Mouse (Mus musculus) CH12.LX (cell line): ENCODE measurements at regions not wholly inside any gene's neighbourhood (a gene's known extent, or its start where the extent isn't known, plus 50 kb on each side); places are given as distances from the start of the nearest gene placed in this dataset.

Source experiments
- DNase-seq: peaks from one replicate; pipeline ENCODE4 v3.0.0-alpha.2; 2013; ENCODE audit errors: extremely low read depth
- H3K27ac ChIP-seq: 2 replicates; pipeline ENCODE4 v1.5.1; 2012; ENCODE audit warnings: low read depth, mild to moderate bottlenecking, control low read depth, moderate library complexity; ENCODE audit not compliant: insufficient read depth
- H3K27me3 ChIP-seq: replicated peaks from 2 replicates; pipeline ENCODE3; 2012; ENCODE audit warnings: inconsistent platforms
- H3K36me3 ChIP-seq, 2 experiments: replicated peaks in 1 of 2; 2 replicates each; pipeline versions ENCODE3 to v1.6.1; 2012; ENCODE audit warnings: inconsistent platforms in 1 of 2, low read length in 1 of 2, mild to moderate bottlenecking in 1 of 2, mixed read lengths in 1 of 2, moderate library complexity in 1 of 2; ENCODE audit not compliant: control insufficient read depth in 1 of 2, insufficient read depth in 1 of 2
- H3K4me1 ChIP-seq, 2 experiments: 2 replicates each; pipeline ENCODE4 v1.6.1; 2012; ENCODE audit warnings: inconsistent platforms in 1 of 2, moderate library complexity in 1 of 2; ENCODE audit not compliant: insufficient read depth in 2 of 2, control insufficient read depth in 1 of 2
- H3K4me2 ChIP-seq: 2 replicates; pipeline ENCODE4 v1.6.1; 2012; ENCODE audit warnings: low read depth, mild to moderate bottlenecking, control low read depth; ENCODE audit not compliant: poor library complexity, insufficient read depth, severe bottlenecking
- H3K4me3 ChIP-seq, 3 experiments: fragments of 150-350 bp in 1 of 3; sonication (generic) in 1 of 3; replicated peaks in 1 of 3; 2 replicates each; pipeline versions ENCODE3 to v1.5.1; 2011 to 2012; ENCODE audit warnings: low read depth in 2 of 3, low read length in 2 of 3, mild to moderate bottlenecking in 2 of 3, moderate library complexity in 2 of 3, control low read depth in 1 of 3, improper control_type of control experiment in 1 of 3, inconsistent platforms in 1 of 3, mixed read lengths in 1 of 3; ENCODE audit not compliant: poor library complexity in 1 of 3
- H3K79me2 ChIP-seq: replicated peaks from 2 replicates; pipeline ENCODE4 v1.6.1; 2012; ENCODE audit warnings: mild to moderate bottlenecking, moderate library complexity; ENCODE audit not compliant: control insufficient read depth, poor library complexity, insufficient read depth, severe bottlenecking; ENCODE audit errors: extremely low read depth
- H3K9ac ChIP-seq: 2 replicates; pipeline ENCODE4 v1.6.1; 2012; ENCODE audit warnings: low read depth, mild to moderate bottlenecking, control low read depth, moderate library complexity; ENCODE audit not compliant: insufficient read depth
- H3K9me3 ChIP-seq: replicated peaks from 2 replicates; pipeline ENCODE3; 2012; ENCODE audit warnings: low read length, inconsistent platforms, mixed read lengths
- CHD1 ChIP-seq: IDR thresholded peaks from 2 replicates; pipeline ENCODE4 v1.6.1; 2012; ENCODE audit warnings: low read depth, low read length, improper control_type of control experiment, inconsistent platforms
- CTCF ChIP-seq, 2 experiments: IDR thresholded peaks in 1 of 2; conservative IDR thresholded peaks in 1 of 2; 2 replicates each; pipeline ENCODE4 v1.5.1; 2011 to 2012; ENCODE audit warnings: low read depth in 2 of 2, low read length in 2 of 2, improper control_type of control experiment in 1 of 2, inconsistent platforms in 1 of 2, mild to moderate bottlenecking in 1 of 2, moderate library complexity in 1 of 2
- E2F4 ChIP-seq: IDR thresholded peaks from 2 replicates; pipeline ENCODE4 v1.6.1; 2011; ENCODE audit warnings: low read depth, low read length, improper control_type of control experiment; ENCODE audit not compliant: insufficient replicate concordance
- ELF1 ChIP-seq: IDR thresholded peaks from 2 replicates; pipeline ENCODE4 v1.6.1; 2014; ENCODE audit warnings: low read depth, mild to moderate bottlenecking, inconsistent platforms, low read length, improper control_type of control experiment
- ETS1 ChIP-seq: conservative IDR thresholded peaks from 2 replicates; pipeline ENCODE4 v1.6.1; 2012; ENCODE audit warnings: low read depth, mild to moderate bottlenecking, inconsistent platforms, low read length, improper control_type of control experiment, moderate library complexity
- GABPA ChIP-seq: IDR thresholded peaks from 2 replicates; pipeline ENCODE4 v1.6.1; 2012; ENCODE audit warnings: low read depth, low read length, improper control_type of control experiment, inconsistent platforms; ENCODE audit not compliant: insufficient replicate concordance
- HCFC1 ChIP-seq: IDR thresholded peaks from 2 replicates; pipeline ENCODE4 v1.6.1; 2012; ENCODE audit warnings: low read depth, mild to moderate bottlenecking, inconsistent platforms, low read length, improper control_type of control experiment
- IRF4 ChIP-seq: IDR thresholded peaks from 2 replicates; pipeline ENCODE4 v1.6.1; 2014; ENCODE audit warnings: low read depth, mild to moderate bottlenecking, inconsistent platforms, low read length, improper control_type of control experiment
- JUND ChIP-seq: conservative IDR thresholded peaks from 2 replicates; pipeline ENCODE4 v1.6.1; 2011; ENCODE audit warnings: low read depth, low read length, improper control_type of control experiment
- MAFK ChIP-seq: IDR thresholded peaks from 2 replicates; pipeline ENCODE4 v1.6.1; 2011; ENCODE audit warnings: low read length, improper control_type of control experiment; ENCODE audit not compliant: insufficient replicate concordance
- NRF1 ChIP-seq: IDR thresholded peaks from 2 replicates; pipeline ENCODE4 v1.6.1; 2014; ENCODE audit warnings: low read depth, mild to moderate bottlenecking, inconsistent platforms, low read length, improper control_type of control experiment, moderate library complexity
- POLR2A ChIP-seq: IDR thresholded peaks from 2 replicates; pipeline ENCODE4 v1.6.1; 2011; ENCODE audit warnings: low read depth, mild to moderate bottlenecking, improper control_type of control experiment, low read length
- POLR2AphosphoS2 ChIP-seq: IDR thresholded peaks from 2 replicates; pipeline ENCODE4 v1.6.1; 2011; ENCODE audit warnings: low read depth, low read length, improper control_type of control experiment
- RAD21 ChIP-seq: IDR thresholded peaks from 2 replicates; pipeline ENCODE4 v1.6.1; 2011; ENCODE audit warnings: low read depth, mild to moderate bottlenecking, low read length, improper control_type of control experiment, moderate library complexity
- SMC3 ChIP-seq: IDR thresholded peaks from 2 replicates; pipeline ENCODE4 v1.6.1; 2011; ENCODE audit warnings: low read depth, low read length, improper control_type of control experiment
- TCF12 ChIP-seq: IDR thresholded peaks from 2 replicates; pipeline ENCODE4 v1.6.1; 2014; ENCODE audit warnings: low read depth, mild to moderate bottlenecking, inconsistent platforms, low read length, improper control_type of control experiment
- USF1 ChIP-seq: IDR thresholded peaks from 2 replicates; pipeline ENCODE4 v1.6.1; 2014; ENCODE audit warnings: low read depth, mild to moderate bottlenecking, inconsistent platforms, low read length, improper control_type of control experiment
- ZC3H11A ChIP-seq: IDR thresholded peaks from 2 replicates; pipeline ENCODE4 v1.6.1; 2012; ENCODE audit warnings: low read depth, mild to moderate bottlenecking, inconsistent platforms, low read length, improper control_type of control experiment
- ZKSCAN1 ChIP-seq: IDR thresholded peaks from 2 replicates; pipeline ENCODE4 v1.6.1; 2012; ENCODE audit warnings: low read depth, inconsistent platforms, low read length, improper control_type of control experiment, borderline replicate concordance
- dilution Hi-C: fragments of 300-500 bp; cut with MboI; formaldehyde crosslinking; loops from 2 replicates; pipeline ENCODE4 v1.14.3; 2020; ENCODE audit warnings: low sequenced_read_pairs; ENCODE audit not compliant: extremely low pct_unique_long_range_greater_than_20kb, extremely low pct_ligation_motif_present
- in situ Hi-C: fragments of 300-500 bp; cut with MboI; formaldehyde crosslinking; loops from 3 replicates; pipeline ENCODE4 v1.14.3; 2019; ENCODE audit warnings: low sequenced_read_pairs, low pct_ligation_motif_present, low pct_unique_long_range_greater_than_20kb, mixed read lengths

DNA sequence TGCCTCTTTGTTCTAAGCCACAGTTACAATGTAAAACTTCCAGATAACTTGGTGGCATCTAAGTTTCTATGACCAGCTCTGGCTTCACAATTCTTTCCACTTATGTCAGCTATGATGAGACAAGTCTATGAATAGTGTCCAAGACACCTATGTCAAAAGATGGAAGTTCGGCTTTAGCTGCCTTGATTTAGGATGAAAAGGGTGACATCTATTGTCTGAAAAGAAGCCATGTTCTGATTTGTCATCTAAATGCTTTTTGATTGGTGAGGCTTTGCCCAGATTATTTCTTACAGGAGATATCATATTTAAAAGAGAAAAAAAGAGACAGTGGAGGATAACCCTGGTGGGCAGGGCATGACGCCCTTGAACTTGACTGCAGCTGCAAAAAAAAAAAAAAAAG lies 116.7 kb upstream of the Cdc42ep3 start:
- dilution Hi-C loops (no loop called here), in situ Hi-C loops (no loop called here)
- Histone ChIP-seq H3K79me2 (no peaks in the 10 kb centered on the region), H3K9me3 (no peaks in the 10 kb centered on the region), H3K4me1 (no peaks in the 10 kb centered on the region), H3K27me3 (no peaks in the 10 kb centered on the region), H3K4me2 (no peak overlapping the region), H3K9ac (no peak overlapping the region), H3K27ac (no peak overlapping the region), H3K36me3 (no peaks in the 10 kb centered on the region), H3K4me3 (no peak overlapping the region)
- no peak for DNase-seq
- TF ChIP-seq CTCF (conservative IDR thresholded peaks at IDR 0.05 in 1 of 2, IDR thresholded peaks at IDR 0.05 in 1 of 2; ENCODE audit: low read depth in 2 of 2, low read length in 2 of 2), result peak in 1 of 2 experiments; percentile 60; a peak in 2 of 4 replicates
- TF ChIP-seq HCFC1, result no peak
- TF ChIP-seq SMC3, result peak; percentile 69
- TF ChIP-seq RAD21, result peak; percentile 78
- TF ChIP-seq ZC3H11A, result peak; percentile 39

DNA sequence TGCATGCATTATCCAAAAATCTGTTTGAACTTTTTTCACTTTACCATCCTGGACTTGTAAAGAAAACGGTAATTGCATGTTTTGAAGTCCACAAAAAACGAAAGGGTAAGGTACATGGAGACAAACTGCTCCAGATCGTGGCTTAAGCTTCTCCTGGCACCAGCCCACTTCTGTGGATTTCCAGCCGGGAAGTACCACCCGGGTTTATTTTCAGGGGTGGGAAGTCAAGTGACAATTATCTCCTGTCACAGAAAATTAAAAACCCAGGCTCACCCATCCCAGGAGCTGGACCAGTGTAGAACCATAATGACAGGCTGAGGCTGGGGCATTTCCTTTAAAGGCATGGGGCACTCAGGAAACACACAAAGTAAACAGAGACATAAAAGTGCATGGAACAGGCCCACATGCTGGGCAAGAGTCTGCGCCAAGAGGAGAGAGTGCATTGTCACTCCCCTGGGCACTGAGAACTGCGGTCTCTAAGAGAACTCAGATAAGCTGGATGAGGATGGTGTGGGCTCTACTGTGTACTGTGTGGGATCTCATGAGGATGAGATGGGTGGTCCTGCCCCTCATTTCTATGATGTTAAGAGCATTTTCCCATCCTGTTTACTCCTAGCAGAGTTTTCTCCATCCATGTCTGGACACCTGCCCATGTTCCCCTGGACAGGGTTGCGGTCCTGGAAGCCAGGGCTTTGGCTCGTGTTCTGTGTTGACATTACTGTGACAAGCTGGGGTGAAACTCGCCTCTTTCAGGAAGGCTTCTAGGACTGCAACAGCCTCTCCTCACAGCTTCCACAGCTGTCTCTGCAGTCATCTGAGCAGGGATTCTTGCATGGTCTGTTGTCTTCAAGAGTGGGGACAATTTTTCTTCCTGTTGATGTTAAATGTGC lies 117.5 kb upstream of the Cdc42ep3 start:
- Histone ChIP-seq H3K27me3 (no peaks in the 10 kb centered on the region), H3K9ac (no peak overlapping the region), H3K4me1 (no peaks in the 10 kb centered on the region), H3K27ac (no peak overlapping the region), H3K36me3 (no peaks in the 10 kb centered on the region), H3K4me3 (no peak overlapping the region), H3K79me2 (no peaks in the 10 kb centered on the region), H3K9me3 (no peaks in the 10 kb centered on the region), H3K4me2 (no peak overlapping the region)
- in situ Hi-C loops (no loop called here), dilution Hi-C loops (no loop called here)
- no peak for TF ChIP-seq GABPA
- TF ChIP-seq IRF4, result no peak
- TF ChIP-seq SMC3, result no peak
- no peak for TF ChIP-seq TCF12
- no peak for DNase-seq

DNA sequence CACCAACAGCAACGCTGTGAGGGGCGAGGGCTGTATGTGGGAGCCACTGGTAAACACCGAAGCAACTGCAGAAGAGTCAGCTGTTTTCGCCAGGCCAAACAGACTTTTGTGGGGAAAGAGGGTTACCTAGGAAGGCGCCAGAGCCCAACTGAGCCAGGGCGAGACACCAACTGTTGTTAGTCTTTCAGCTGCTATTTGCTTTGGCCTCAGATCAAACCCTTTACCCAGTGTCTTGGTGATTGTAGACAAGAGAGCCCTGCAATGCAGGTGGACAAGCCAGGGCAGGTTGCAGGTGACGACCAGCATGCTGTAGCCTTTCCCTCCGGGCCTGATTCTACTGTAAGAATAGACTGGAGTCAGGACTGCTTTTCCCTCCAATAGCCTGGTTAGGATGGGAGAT lies 121.8 kb upstream of the Cdc42ep3 start:
- H3K4me1 ChIP-seq, result peaks cover 0 to under 1% of the 10 kb centered on the region in 2 experiments; a peak in 2 of 4 replicates
- H3K9ac ChIP-seq, result no peak overlapping the region
- H3K4me3 ChIP-seq, result no peak overlapping the region
- no peak for DNase-seq
- no peaks in the 10 kb centered on the region for H3K79me2 ChIP-seq
- H3K36me3 ChIP-seq, result no peaks in the 10 kb centered on the region
- H3K9me3 ChIP-seq, result peaks cover 3% of the 10 kb centered on the region
- TF ChIP-seq JUND, result no peak
- no peak for TF ChIP-seq E2F4
- no peak for TF ChIP-seq POLR2A
- no peak for TF ChIP-seq ETS1
- TF ChIP-seq SMC3, result no peak
- TF ChIP-seq ZKSCAN1, result no peak
- TF ChIP-seq NRF1, result no peak
- no peak for TF ChIP-seq TCF12
- no peak for TF ChIP-seq ELF1
- no peak for TF ChIP-seq MAFK
- TF ChIP-seq CHD1, result no peak
- no peak for TF ChIP-seq POLR2AphosphoS2
- no peak for TF ChIP-seq USF1
- no peak overlapping the region for H3K27ac ChIP-seq
- dilution Hi-C loops (no loop called here), in situ Hi-C loops (no loop called here)
- H3K4me2 ChIP-seq, result no peak overlapping the region
- no peaks in the 10 kb centered on the region for H3K27me3 ChIP-seq
